Mouse (Mus musculus): Measurements from ENCODE around the gene Ccl5. TPM values are rescaled to one million over a fixed set of nuclear protein-coding genes. Genes with fewer than 3 reads are reported as not detected.

Ccl5 gene
- total RNA-seq, 2 experiments from 2014 or later = not detected

- DNase-seq (ENCODE audit: low spot score in 2 of 2) = no peak
Observed at GRCm38 (mm10) chr11:83540931-83541330, 10.6 kb upstream of the Ccl5 start.

- no peak for DNase-seq (ENCODE audit: low spot score in 2 of 2)
Observed at GRCm38 (mm10) chr11:83538705-83539314, 8.5 kb upstream of the Ccl5 start.

GRCm38 (mm10) chr11:83536831-83537230, 6.5 kb upstream of the Ccl5 start:
- no peak for DNase-seq (ENCODE audit: low spot score in 2 of 2)

- peak; percentile 62 to 63 for DNase-seq (ENCODE audit: low spot score in 2 of 2)
Observed at GRCm38 (mm10) chr11:83534609-83535423, 4.5 kb upstream of the Ccl5 start.

- no peak for DNase-seq (ENCODE audit: low spot score in 2 of 2)
Observed at GRCm38 (mm10) chr11:83534143-83534542, 3.8 kb upstream of the Ccl5 start.

GRCm38 (mm10) chr11:83533192-83533591, 2.9 kb upstream of the Ccl5 start:
- no peak for DNase-seq (ENCODE audit: low spot score in 2 of 2)

GRCm38 (mm10) chr11:83529024-83529423, 1.3 kb downstream of the Ccl5 start:
- DNase-seq (ENCODE audit: low spot score in 2 of 2) = peak; percentile 11 to 19

GRCm38 (mm10) chr11:83522075-83522474, 8.2 kb downstream of the Ccl5 start, which contains the start of gene Heatr9:
Heatr9 (minus strand) TSS chr11:83522175.
- DNase-seq (ENCODE audit: low spot score in 2 of 2) = no peak

GRCm38 (mm10) chr11:83518371-83518770, 11.9 kb downstream of the Ccl5 start:
- no peak for DNase-seq (ENCODE audit: low spot score in 2 of 2)

GRCm38 (mm10) chr11:83517153-83517552, 13.2 kb downstream of the Ccl5 start:
- no peak for DNase-seq (ENCODE audit: low spot score in 2 of 2)

GRCm38 (mm10) chr11:83509521-83509920, 20.8 kb downstream of the Ccl5 start:
- DNase-seq (ENCODE audit: low spot score in 2 of 2) = no peak

GRCm38 (mm10) chr11:83504308-83504707, 26.0 kb downstream of the Ccl5 start:
- no peak for DNase-seq (ENCODE audit: low spot score in 2 of 2)

- no peak for DNase-seq (ENCODE audit: low spot score in 2 of 2)
Observed at GRCm38 (mm10) chr11:83495571-83495970, 34.7 kb downstream of the Ccl5 start.

GRCm38 (mm10) chr11:83491488-83491887, 38.8 kb downstream of the Ccl5 start:
- no peak for DNase-seq (ENCODE audit: low spot score in 2 of 2)

Other genes with a start within 250 kb of the Ccl5 start
- gene Slfn14, start 243.8 kb downstream of the Ccl5 start, total RNA-seq (2021) = under 1 TPM in 1 of 2 experiments, not detected in 1; 0.09 TPM
- 100 to 1,000 TPM; 280 to 293 TPM for gene Ap2b1, start 231.5 kb downstream of the Ccl5 start, total RNA-seq (2021)
- 10 to 100 TPM in 1 of 2 experiments, 1 to 10 TPM in 1; 7.0 to 10.1 TPM for gene Pex12, start 227.9 kb downstream of the Ccl5 start, total RNA-seq (2021)
- gene Rasl10b, start 121.4 kb downstream of the Ccl5 start, total RNA-seq (2021) = 100 to 1,000 TPM; 268 to 269 TPM
- gene Gas2l2, start 101.1 kb downstream of the Ccl5 start, total RNA-seq (2021) = not detected
- gene 1700020L24Rik, start 92.8 kb downstream of the Ccl5 start, total RNA-seq (2021) = under 1 TPM; 0.47 to 0.53 TPM
- 1 to 10 TPM; 2.5 to 3.9 TPM for gene Mmp28, start 67.4 kb downstream of the Ccl5 start, total RNA-seq (2021)
- gene Taf15, start 57.4 kb downstream of the Ccl5 start, total RNA-seq (2021) = 10 to 100 TPM; 56.2 to 60.3 TPM
- not detected for gene Heatr9, start 8.3 kb downstream of the Ccl5 start, total RNA-seq (2021)
- 1 to 10 TPM; 2.7 to 2.8 TPM for gene Ccl9, start 48.1 kb upstream of the Ccl5 start, total RNA-seq (2021)
- under 1 TPM; 0.75 to 0.98 TPM for gene Ccl6, start 62.6 kb upstream of the Ccl5 start, total RNA-seq (2021)
- not detected for gene Rpl9-ps1, start 115.1 kb upstream of the Ccl5 start, total RNA-seq (2021)
- not detected for gene Ccl3, start 118.8 kb upstream of the Ccl5 start, total RNA-seq (2021)
- gene Ccl4, start 132.1 kb upstream of the Ccl5 start, total RNA-seq (2021) = not detected
- gene Wfdc17, start 173.5 kb upstream of the Ccl5 start, total RNA-seq (2021) = not detected
- gene Wfdc18, start 178.5 kb upstream of the Ccl5 start, total RNA-seq (2021) = 1 to 10 TPM; 1.1 to 1.2 TPM
- gene Wfdc21, start 216.4 kb upstream of the Ccl5 start, total RNA-seq (2021) = not detected
- 10 to 100 TPM; 12.0 to 13.2 TPM for gene Heatr6, start 223.2 kb upstream of the Ccl5 start, total RNA-seq (2021)